Mouse (Mus musculus) spleen, postnatal 10 days (tissue): ENCODE results near the gene Stk11.

Experiments
- DNase-seq, 2 experiments: peaks; one replicate each; pipeline ENCODE4 v3.0.0; 2021 to 2022; ENCODE audit warnings: low spot score in 2 of 2

Gene Stk11

DNA sequence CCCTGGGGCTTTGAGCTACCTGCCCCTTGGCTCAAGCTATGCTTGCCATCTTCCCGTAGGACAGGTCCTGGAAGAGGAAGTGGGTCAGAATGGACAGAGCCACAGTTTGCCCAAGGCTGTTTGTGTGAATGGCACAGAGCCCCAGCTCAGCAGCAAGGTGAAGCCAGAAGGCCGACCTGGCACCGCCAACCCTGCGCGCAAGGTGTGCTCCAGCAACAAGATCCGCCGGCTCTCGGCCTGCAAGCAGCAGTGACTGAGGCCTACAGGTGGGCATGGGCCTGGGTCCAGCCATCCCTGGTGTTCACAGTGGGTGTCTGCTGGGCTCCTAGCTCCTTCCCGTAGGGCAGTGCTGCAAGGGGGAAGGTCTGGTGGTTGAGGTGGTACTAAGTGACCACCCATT, 14.2 kb downstream of the Stk11 start:
- no peak for DNase-seq

DNA sequence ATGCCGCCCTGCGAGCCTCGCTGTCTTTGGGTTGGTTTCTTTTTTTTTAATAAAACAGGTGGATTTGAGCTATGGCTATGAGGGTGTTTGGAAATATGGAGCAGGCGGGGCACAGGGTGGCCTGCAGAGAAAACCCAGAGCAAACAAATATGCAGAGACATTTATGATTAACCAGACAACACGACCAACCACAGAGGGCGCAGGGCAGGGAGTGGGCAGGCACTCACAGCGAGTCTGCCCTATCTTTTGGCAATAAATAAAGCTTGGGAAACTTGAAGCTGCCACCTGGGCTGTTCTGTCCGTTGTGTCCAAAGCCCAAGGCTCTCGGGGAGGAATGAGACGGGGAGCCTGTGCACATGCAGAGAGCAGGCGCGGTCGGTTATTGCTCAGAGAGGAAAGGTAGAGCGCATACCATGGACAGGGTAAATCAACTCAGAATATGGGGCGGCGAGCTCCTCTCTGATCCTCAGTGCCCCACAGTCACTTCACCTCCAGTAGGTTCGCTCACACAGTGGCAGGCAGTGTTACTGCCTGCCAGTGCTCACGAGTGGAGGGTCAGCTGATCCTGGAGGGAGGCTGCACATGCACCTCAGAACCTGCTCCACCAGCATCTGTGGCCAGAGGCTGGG, 14.9 kb downstream of the Stk11 start:
- no peak for DNase-seq

DNA sequence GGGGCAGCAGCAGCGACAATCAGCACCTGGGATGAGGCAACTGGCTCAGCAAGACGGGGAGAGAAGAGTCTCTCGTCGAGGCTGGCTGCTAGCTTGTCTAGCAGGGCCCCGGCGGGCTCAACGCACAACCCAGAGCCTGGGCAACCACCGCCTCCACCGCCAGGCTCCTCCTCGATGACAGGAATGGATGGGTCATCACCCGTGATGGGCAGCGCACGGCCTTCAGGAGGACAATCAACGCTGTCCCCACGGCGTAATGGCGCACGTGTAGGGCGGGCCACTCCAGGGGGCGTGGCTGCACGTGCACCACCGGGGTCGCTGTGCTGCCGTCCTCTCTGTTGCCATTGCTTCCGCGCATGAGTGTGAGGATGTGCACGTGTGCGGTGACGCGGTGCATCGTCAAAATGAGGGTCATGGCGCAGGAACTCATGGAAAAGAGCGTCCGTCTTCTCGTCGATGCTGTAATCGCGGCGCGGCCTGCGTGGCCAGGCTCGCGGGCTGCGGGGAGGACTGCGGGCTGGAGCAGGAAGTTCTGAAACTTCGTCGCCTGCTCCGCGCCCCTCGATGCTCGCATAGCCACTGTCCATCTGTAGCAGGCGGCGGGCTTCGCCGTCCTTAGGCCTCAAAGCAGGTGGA, 15.8 kb downstream of the Stk11 start:
- no peak for DNase-seq

DNA sequence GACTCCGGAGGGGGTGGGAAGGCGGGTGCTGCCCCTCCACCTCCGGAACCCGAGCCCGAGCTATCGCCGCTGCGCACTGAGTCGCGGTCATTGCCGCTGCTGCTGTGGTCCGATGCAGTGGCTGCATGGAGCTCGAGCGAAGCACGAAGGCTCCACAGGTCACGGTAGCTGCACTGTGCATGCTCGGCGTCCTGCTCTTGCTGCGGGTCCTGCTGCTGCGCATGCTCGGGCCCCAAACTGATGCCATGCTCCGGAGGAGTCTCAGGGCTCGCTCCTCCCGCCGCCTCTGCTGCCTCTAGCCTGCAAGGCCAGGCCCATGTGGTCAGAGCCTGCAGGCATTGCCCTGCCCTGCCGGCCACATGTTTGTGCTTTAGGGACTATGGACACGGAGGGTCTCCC, 16.3 kb downstream of the Stk11 start:
- no peak for DNase-seq

DNA sequence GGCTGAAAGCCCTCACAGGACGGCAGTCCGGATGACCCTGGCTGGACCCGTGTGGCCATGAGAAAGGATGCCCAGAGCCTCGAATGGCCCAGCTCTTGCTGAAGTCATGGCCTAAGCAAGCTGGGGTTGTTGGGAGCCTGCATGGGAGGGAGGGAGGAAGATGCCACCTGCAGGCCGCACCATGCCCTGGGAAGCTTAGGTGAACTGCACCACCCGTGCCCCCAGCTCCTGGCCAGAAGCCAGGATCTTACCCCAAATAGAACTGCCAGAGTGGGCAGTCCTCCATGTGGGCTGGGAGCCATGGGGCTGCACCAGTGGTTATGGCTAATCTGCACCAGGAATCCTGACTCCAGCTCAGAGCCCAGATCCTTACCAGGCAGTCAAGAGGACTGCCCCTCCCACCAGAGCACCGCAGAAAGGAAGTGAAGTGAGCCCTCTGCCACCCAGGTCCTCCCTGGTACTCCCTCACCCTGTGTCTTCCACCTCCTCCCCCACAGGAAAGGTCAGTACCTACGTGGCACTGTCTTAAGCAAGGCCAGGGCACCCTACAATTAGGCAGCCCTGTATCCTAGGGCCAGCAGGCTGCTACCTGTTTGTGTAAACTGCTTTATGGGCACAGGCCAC, 17.7 kb downstream of the Stk11 start:
- no peak for DNase-seq

DNA sequence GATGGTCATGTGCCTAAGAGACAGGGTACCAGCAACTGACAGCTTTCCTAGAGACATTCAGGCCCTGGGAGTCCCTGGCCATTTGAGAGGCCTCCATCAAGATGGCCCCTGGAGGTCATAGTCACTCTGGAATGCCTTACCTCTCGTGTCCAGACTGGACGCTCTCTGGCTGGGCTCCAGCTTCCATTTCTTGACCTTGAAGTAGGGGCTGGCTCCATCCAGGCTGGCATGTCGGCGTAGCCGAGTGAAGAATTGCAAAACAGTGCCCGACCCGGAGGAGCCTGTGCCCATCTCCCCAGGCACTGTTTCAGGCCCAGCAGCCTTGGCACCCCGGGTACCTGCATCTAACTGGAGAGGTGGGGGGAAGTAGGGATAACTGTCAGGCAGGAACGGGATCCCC, 18.8 kb downstream of the Stk11 start:
- DNase-seq: no peak

DNA sequence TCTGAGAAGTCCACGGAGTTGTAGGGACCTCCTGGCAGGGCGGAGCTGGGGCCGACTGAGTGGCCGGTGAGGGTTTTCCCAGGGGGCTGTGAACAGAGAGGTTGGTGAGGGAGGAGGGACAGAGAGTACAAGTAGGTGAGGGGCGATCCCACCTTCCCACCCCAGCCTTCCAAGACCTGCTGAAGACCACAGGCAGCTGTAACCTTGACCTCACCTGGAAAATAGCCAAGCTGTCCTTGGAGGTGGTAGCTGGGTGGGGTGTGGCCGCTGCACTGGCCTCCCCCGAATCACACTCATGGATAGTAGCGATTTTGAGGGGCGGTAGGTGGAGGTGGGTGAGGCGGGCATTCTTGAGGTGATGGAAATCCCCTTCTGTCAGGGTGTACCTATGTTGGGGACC, 19.6 kb downstream of the Stk11 start:
- no peak for DNase-seq

DNA sequence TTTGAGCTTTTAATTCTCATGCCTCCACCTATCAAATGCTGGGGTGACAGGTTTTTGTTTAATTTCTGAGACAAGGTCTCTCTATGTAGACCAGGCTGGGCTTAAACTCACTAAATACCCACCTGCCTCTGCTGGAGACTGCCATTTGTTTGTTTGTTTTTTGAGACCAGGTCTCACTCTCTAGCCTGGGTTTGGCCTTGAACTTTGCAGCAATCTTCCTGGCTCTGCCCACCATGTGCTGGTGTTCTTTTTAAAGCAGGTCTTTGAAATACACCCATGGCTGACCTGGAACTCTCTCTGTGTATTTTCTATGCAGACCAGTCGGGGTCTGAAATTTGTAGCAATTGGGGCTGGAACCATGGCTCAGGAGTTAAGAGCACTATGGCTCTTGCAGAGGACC, 20.0 kb downstream of the Stk11 start:
- DNase-seq: no peak

DNA sequence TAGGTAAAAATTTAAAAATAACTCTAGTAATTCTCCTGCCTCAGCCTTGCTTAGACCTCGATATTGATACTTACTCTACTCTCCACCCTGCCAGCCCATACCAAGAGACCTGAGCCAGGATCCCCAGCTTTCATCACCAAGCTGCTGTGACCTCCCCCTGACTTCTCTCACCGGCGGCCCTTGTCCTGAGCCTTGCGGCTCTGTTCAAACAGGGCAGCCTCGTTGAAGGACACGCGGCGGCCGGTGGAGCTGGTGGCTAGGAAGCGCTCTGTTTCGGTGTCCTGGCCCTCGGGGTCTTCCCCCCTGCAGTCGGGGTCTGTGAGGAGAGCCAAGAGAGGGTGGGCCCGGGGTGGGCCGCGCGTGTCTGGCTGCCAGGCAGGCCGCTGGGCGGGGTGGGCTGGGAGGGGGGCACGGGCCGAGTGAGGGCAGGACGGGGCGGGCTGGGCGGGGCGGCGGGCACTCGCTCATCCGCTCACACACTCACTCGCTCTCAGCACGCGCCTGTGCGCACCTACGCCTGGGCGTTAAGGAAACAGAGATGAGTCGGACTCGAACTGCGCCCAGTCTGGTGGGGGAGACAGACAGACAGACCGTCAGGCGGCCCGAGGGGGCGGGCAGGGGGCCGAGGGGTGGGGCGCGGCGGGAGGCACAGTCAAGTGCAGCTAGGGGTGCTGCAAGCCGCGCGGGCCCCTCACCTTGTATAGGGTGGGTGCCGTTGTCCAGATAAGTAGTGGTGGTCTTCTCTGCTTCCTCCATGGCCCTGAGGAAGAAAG, 20.8 kb downstream of the Stk11 start:
- no peak for DNase-seq

DNA sequence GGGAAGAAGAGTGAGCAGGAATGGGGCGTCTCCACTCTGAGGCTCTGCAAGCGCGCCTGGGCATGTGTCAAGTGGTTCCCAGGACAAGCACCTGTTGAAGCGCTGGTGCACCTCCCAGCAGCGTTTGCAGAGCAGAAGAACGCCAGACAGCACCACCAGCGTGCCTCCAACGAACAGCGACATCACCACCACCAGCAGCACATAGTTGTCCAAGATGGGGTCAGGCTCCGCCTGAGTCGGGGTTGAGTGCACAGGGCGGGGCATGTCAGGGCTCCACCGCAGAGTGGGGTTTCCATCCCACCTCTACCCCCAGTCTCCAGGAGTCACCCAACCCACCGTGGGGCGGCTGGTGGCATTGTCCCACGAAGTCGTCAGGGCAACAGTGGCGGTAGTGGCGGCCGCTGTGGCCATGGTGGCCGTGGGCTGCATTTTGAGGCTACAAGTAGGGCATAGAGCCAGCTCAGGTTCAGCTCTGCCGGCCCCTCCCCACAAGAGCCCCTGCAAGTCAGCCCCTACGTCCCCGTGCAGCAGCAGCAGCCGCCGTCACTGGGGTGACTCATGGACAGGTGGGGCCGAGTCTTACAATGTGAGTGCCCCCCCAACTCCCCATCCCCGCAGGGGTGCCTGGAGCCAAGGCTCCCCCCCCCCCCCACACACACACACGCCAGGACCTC, 21.5 kb downstream of the Stk11 start:
- peak in 1 of 2 experiments; percentile 49 for DNase-seq

DNA sequence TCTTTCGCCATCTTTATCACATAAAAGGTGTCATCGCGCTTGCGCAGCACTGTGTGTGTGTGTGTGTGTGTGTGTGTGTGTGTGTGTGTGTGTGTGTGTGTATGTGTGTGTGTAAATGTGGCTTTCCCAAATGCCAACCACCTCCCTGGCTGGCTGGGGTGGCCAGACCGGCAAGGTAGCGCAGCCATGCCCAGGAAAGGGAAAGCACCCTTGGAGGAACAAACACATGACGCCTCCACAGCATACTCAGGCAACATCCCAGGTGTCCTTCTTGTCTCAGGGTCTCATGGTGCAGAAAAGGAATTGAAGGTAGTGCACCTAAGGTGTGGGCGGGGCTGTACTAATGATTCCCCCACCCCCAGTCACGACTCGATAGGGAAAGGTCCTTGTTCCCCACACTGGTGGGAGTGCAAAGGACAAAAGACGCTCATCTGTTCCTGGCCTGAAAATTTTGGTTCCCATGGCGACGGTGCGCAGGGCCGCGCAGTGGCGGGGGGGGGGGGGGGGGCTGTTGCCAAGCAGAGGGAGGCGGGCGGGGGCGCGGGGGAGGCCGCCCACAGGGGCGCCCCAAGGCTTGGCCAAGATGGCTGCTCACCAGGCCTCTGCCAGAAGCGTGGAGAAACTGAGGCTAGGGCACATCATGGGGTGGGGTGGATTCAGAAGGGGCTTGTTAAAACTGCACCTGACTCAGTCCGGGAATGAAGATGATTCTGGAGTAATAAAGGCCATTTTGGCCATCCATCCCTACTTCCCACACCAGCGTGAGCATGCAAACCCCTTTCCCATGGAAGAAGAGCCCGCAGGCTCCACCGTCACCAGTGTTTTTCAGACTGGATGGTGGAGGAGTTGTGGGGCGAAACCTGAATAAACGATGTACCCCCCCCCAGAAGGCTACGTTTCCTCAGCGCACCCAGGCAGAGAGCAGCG, 22.3 kb downstream of the Stk11 start:
- DNase-seq: no peak

DNA sequence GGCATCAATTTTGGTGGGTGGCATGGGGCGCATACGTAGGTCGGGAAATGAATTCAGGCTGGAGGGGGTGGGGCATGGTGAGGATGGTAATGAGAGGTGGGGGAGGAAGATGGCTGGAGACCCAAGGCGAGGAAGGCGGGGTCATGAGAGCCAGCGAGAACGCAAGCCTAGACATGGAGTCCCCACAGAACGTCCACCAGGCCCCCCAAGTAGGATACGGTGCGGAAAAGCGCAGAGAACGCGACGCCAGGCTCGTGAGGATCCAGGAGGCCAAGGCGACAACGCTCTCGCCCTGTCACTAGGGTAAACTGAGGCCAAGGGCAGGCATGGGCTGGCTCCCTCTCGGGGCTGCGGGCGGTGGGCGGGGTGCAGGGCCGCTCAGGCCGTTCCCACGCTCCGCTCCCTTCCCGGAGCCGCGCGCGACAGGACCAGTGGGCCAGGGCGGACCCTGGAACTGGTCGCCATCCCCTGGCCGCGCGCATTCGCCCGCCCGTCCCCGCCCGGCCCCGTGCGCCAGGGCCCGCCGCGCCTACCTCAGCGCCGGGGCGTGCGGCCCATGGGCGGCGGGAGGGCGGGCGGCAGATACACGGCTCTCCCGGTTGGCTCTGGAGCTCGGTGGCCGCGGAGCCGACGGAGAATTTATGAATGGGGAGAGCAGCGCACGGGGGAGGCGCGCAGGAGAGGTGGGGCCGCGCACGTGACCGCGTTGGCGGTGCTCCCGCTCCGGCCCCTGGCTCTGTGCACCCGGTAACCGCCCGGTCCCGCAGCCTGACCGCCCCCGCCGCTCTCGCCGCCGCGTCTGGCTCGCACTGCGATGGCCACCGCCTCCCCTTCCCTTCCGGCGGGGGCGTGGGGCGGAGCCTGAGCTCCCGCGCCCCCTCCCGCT, 23.2 kb downstream of the Stk11 start, which contains the start of gene Atp5d:
TSS of gene Atp5d (plus strand) at position 80 of the 886 bp plus-strand sequence.
- peak; percentile 41 to 69 for DNase-seq

DNA sequence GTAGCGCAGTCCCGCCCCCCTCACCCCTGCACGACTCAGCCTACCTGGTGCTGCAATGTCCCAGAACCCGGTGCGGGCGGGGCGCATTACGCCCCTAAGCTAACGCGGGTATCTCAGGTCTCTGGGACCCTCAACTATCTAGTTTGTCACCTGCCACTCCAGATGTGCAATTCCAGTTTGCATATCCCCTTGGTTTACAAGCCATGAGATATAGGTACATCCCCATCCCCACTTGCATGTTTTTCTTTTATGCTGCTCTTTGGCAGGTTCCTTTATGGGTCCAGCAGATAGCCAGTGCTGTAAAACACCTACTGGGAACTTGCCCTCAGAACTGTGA, 23.8 kb downstream of the Stk11 start:
- no peak for DNase-seq

DNA sequence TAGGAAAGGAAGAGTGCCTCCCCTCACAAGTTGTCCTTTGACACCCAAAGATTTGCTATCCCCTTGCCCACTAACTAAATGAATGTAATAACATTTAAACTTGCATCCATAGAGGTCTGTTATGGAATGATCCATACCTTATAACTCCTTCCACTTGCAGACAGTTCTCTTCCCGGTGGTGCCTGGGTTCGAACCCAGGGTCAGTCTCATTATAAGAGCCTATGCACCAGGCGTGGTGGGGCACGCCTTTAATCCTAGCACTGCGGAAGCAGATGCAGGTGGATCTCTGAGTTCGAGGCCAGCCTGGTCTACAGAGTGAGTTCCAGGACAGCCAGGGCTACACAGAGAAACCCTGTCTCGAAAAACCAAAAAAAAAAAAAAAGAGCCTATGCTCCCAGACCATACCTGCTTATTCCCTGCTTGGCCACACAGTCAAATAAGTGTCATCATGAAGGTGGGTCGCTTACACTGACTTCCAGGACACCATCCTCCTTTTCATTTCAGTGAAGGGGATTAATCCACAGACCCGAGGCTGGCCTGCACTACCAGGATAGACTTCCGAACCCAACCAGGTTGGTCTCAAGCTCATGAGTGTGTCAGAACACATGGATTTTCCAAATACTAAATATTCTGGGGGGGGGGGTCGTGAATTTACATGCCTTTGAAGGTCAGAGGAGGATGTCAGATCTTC, 24.5 kb downstream of the Stk11 start:
- no peak for DNase-seq

DNA sequence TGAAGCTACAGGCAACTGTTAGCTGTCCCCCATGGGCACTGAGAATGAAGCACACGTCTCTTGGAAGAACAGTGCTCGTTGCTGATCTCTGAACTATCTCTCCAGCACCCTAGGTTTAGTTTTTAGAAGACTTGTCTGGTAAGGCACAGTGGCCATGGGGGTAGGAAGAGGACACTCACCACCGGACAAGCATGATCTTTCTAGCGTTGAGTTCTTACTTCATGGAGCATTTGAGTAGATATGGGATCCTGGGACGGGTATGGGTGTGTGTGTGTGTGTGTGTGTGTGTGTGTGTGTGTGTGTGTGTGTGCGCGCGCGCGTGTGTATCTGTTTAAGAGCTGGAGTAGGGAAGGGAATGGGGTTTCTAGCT, 25.0 kb downstream of the Stk11 start, which contains the start of gene Cbarp:
TSS of gene Cbarp (minus strand) at position 170 of the 370 bp plus-strand sequence.
- DNase-seq: no peak

DNA sequence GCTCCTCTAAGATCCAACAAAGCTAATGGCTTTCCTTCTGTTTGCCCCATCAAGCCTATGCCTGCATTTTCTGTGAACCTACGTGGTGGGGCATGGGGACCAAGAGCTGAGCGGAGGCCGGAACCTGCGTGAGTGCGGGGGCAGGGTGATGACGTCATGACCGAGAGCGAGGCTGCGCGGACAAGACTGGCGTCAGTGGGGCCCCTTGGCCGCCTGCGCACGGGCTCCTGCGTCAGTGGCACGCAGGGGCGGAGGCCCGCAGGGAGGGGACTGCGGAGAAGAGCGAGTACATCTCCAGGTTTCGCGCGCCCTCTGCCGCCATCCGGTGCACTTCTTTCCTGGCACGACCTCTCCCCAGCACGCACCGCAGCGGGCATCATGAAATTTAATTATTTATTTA, 25.6 kb downstream of the Stk11 start:
- DNase-seq: peak; percentile 86 to 95

DNA sequence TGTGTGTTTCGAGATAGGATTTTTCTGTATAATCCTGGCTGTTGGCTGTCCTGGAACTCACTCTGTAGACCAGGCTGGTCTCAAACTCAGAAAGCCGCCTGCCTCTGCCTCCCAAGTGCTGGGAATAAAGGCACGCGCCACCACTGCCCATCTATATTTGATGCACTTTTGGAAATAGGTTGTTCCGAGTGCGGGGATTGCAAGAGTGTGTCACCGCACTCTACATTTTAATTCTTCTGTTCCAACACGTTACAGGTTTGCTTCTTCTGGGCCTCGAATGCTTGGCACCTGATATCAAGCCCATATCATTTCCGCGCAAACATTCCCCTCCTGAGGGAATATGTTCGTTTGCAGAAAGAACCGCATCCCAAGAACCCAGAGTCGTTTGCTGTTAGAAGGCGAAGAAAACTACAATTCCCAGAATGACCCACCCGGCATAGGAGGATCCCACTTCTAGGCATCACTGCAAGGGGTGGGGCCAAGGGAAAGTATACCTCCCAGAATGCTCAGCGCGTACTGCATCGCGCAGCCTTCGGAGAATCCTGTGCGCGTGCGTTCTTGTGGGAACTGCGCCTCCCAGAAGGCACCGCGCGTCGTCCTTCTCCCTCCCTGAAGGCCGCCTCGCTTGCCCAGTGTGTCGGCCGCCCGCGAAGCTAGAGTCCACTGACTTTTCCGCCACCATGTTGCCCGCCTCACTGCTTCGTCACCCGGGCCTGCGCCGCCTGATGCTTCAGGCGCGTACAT, 26.4 kb downstream of the Stk11 start:
- DNase-seq: peak; percentile 84 to 96

DNA sequence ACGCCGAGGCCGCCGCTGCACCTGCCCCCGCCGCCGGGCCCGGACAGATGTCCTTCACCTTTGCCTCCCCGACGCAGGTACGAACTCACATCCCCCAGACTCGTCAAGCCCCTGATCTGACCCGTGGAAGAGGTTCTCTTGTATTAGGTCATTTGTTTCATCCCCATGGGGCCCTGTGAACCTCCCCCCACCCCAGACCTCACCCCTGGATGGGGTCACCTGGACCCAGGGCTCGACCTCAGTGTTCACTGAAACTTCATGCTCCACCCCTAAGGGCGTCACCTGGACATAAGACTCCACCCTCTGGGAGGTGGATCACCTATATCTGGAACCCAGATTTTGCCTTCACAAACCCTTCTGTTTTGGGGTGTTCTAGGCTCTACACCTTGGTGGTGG, 26.9 kb downstream of the Stk11 start:
- no peak for DNase-seq

DNA sequence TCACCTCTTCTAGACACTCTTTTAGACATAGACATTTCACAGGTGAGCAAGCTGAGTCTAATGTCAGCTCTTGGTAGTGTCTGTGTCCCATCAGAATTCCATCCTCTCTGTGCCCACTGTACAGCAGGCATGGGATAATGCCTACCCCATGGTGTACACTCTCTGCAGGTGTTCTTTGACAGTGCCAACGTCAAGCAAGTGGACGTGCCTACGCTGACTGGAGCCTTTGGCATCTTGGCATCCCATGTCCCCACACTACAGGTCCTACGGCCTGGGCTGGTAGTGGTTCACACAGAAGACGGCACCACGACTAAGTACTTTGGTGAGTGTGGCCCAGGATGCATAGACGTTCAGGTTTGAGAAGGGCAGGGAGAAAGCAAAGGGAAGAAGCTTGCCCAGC, 28.1 kb downstream of the Stk11 start:
- no peak for DNase-seq
